Mouse (Mus musculus) myocyte (in vitro differentiated cells): ENCODE measurements around the gene Cct5. TPM values are rescaled to one million over a fixed set of nuclear protein-coding genes. Genes with fewer than 3 reads are reported as not detected.
A peak's percentile ranks its signal among the peaks of the same experiment; 100 is the strongest.

Source experiments
- H3K27me3 ChIP-seq: one replicate; pipeline ENCODE4 v1.6.1; 2011; ENCODE audit not compliant: control insufficient read depth, insufficient read depth, insufficient read length
- H3K36me3 ChIP-seq: one replicate; pipeline ENCODE4 v1.6.1; 2011; ENCODE audit not compliant: control insufficient read depth, insufficient read depth
- H3K4me2 ChIP-seq: one replicate; pipeline ENCODE4 v1.6.1; 2011; ENCODE audit warnings: low read depth, control low read depth
- H3K4me3 ChIP-seq: one replicate; pipeline ENCODE4 v1.5.1; 2011; ENCODE audit warnings: mild to moderate bottlenecking, control low read depth, moderate library complexity
- H3K79me2 ChIP-seq: one replicate; pipeline ENCODE4 v1.6.1; 2011; ENCODE audit not compliant: control insufficient read depth, insufficient read depth
- H3ac ChIP-seq: one replicate; pipeline ENCODE4 v1.6.1; 2011; ENCODE audit not compliant: control insufficient read depth, insufficient read length
- CEBPB ChIP-seq: IDR thresholded peaks from 2 replicates; pipeline ENCODE4 v1.6.1; 2011; ENCODE audit warnings: mild to moderate bottlenecking, moderate library complexity; ENCODE audit not compliant: poor library complexity, insufficient read depth, severe bottlenecking
- E2F4 ChIP-seq: IDR thresholded peaks from one replicate; pipeline ENCODE4 v1.6.1; 2011; ENCODE audit warnings: mild to moderate bottlenecking, control low read depth, moderate library complexity; ENCODE audit not compliant: insufficient read depth
- MAX ChIP-seq: IDR thresholded peaks from one replicate; pipeline ENCODE4 v1.6.1; 2011; ENCODE audit warnings: low read depth, mild to moderate bottlenecking, control low read depth
- MYOD1 ChIP-seq, 3 experiments: IDR thresholded peaks; one replicate each; pipeline ENCODE4 v1.6.1; 2011; ENCODE audit warnings: control low read depth in 2 of 3, low read depth in 2 of 3, mild to moderate bottlenecking in 2 of 3, moderate library complexity in 1 of 3; ENCODE audit not compliant: insufficient read length in 2 of 3, control insufficient read depth in 1 of 3
- MYOG ChIP-seq, 3 experiments: IDR thresholded peaks; one replicate each; pipeline ENCODE4 v1.6.1; 2011; ENCODE audit warnings: control low read depth in 2 of 3, low read depth in 2 of 3, mild to moderate bottlenecking in 2 of 3; ENCODE audit not compliant: insufficient read length in 2 of 3, control insufficient read depth in 1 of 3, insufficient read depth in 1 of 3
- POLR2A ChIP-seq: IDR thresholded peaks from one replicate; pipeline ENCODE4 v1.6.1; 2011; ENCODE audit warnings: low read depth, mild to moderate bottlenecking, control low read depth, moderate library complexity; ENCODE audit not compliant: insufficient read length
- POLR2AphosphoS2 ChIP-seq: IDR thresholded peaks from one replicate; pipeline ENCODE4 v1.6.1; 2011; ENCODE audit warnings: low read depth, control low read depth; ENCODE audit not compliant: insufficient read length
- REST ChIP-seq: IDR thresholded peaks from one replicate; pipeline ENCODE4 v1.6.1; 2011; ENCODE audit warnings: mild to moderate bottlenecking, control low read depth, moderate library complexity; ENCODE audit not compliant: insufficient read depth, insufficient read length
- SRF ChIP-seq: IDR thresholded peaks from one replicate; pipeline ENCODE4 v1.6.1; 2011; ENCODE audit warnings: low read depth; ENCODE audit not compliant: control insufficient read depth, insufficient read length
- TCF12 ChIP-seq: IDR thresholded peaks from one replicate; pipeline ENCODE4 v1.6.1; 2011; ENCODE audit warnings: mild to moderate bottlenecking, control low read depth; ENCODE audit not compliant: poor library complexity, insufficient read depth, severe bottlenecking
- TCF3 ChIP-seq: IDR thresholded peaks from one replicate; pipeline ENCODE4 v1.6.1; 2011; ENCODE audit warnings: low read depth, control low read depth; ENCODE audit not compliant: insufficient read length
- USF1 ChIP-seq: IDR thresholded peaks from one replicate; pipeline ENCODE4 v1.6.1; 2011; ENCODE audit warnings: low read depth, mild to moderate bottlenecking, control low read depth, moderate library complexity
- polyA plus RNA-seq: library from polyadenylated mRNA; unstranded; fragments of >200 nt; fragmentation: generic; extraction: Trizol; gene quantifications from one replicate; pipeline ENCODE4 v1.2.1, GENCODE M21; 2012; ENCODE audit warnings: missing spikeins

Cct5 gene
- polyA plus RNA-seq, 1 experiment: 521 TPM

DNA sequence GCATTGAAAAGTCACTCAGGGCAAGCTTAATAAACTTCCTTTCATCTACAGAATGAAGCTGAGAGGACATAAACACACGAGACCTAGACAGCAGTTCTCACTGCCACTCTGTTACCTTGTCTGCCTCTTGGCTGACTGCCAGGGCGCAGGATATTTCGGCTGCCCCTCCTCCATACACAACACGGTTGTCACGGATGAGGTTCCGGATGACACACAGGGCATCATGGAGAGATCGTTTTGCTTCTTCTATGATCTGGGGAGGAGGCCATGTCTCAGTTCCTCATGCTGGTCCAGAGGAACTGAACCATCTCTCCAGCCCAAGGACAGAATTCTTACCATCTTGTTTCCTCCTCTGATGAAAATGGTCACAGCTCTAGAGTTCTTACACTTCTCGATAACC lies 9.1 kb downstream of the Cct5 start:
- no peaks in the 10 kb centered on the region for H3K27me3 ChIP-seq
- peaks cover 87% of the 10 kb centered on the region for H3K36me3 ChIP-seq
- H3ac ChIP-seq: no peak overlapping the region
- H3K4me3 ChIP-seq: no peak overlapping the region
- H3K4me2 ChIP-seq: no peak overlapping the region
- no peak for TF ChIP-seq MAX
- no peak for TF ChIP-seq TCF12
- TF ChIP-seq USF1: no peak
- TF ChIP-seq E2F4: no peak
- no peak for TF ChIP-seq MYOG (IDR thresholded peaks at IDR 0.05; ENCODE audit: control insufficient read depth in 1 of 3, insufficient read depth in 1 of 3, insufficient read length in 2 of 3, low read depth in 2 of 3)
- no peak for TF ChIP-seq CEBPB
- no peak for TF ChIP-seq POLR2A
- no peak for TF ChIP-seq REST
- TF ChIP-seq MYOD1 (IDR thresholded peaks at IDR 0.05; ENCODE audit: control insufficient read depth in 1 of 3, insufficient read length in 2 of 3, low read depth in 2 of 3): no peak
- TF ChIP-seq POLR2AphosphoS2: no peak
- TF ChIP-seq SRF: no peak
- no peak for TF ChIP-seq TCF3
- H3K79me2 ChIP-seq: peaks cover 25% of the 10 kb centered on the region

DNA sequence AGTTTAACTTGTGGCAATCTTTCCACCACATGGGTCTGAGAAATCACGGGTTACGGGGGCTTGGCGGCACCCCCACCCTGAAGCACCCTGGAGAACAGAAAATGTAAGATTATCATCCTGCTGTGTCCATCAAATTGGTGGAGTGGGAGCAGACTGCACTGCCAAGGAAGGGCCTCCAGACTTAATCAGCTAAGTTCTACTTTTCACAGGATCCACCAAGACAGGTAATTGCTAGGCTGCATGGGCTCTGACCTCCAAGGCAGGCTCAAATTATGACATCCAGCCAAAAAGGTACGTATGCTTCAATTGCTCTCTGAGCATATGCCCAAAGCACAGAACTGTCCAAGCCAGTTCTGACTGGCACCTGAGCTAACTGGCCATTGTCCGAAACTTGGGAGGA lies 11.4 kb downstream of the Cct5 start:
- Histone ChIP-seq H3K4me2 (no peak overlapping the region), H3ac (no peak overlapping the region), H3K4me3 (no peak overlapping the region), H3K79me2 (peaks cover 4% of the 10 kb centered on the region), H3K36me3 (peaks cover 63% of the 10 kb centered on the region), H3K27me3 (no peaks in the 10 kb centered on the region)
- TF ChIP-seq MAX (no peak), USF1 (no peak), POLR2A (no peak), MYOG (IDR thresholded peaks at IDR 0.05; ENCODE audit: control insufficient read depth in 1 of 3, insufficient read depth in 1 of 3, insufficient read length in 2 of 3, low read depth in 2 of 3) (no peak), POLR2AphosphoS2 (no peak), TCF12 (no peak), REST (no peak), SRF (no peak), MYOD1 (IDR thresholded peaks at IDR 0.05; ENCODE audit: control insufficient read depth in 1 of 3, insufficient read length in 2 of 3, low read depth in 2 of 3) (no peak), TCF3 (no peak), CEBPB (no peak), E2F4 (no peak)

DNA sequence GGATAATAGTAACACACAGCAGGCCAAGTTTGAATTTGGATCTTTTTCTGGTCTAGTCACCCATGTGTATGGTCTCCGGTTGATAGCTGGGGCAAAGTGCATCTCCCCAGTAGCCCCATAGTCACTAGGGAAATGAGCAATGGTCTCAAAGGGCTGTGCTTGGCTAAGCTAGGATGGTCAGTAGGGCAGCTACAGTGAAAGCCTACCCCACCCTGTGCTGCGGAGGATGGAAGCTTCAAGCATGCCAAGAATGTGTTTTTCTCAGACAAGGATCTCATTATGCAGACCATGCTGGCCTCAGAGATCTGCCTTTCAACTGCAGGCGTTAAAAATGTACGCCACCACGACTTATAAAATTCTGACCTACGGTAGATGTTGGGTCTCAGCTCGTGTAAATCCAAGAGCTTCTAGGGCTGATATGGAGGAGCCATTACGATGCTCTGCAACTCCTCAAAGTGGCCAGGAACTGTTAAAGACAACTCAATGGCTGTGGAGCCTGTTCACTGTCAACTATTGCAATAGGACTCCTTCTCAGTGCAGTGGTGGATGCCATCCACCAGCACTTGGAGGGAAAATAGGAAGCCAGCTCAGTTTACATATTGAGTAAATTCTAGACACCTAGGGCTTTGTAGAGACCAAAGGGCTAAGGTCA lies 12.5 kb downstream of the Cct5 start:
- Histone ChIP-seq H3K4me3 (no peak overlapping the region), H3ac (no peak overlapping the region), H3K27me3 (no peaks in the 10 kb centered on the region), H3K36me3 (peaks cover 53% of the 10 kb centered on the region), H3K4me2 (no peak overlapping the region), H3K79me2 (peaks cover 2% of the 10 kb centered on the region)
- TF ChIP-seq SRF (no peak), TCF3 (no peak), MAX (no peak), MYOD1 (IDR thresholded peaks at IDR 0.05; ENCODE audit: control insufficient read depth in 1 of 3, insufficient read length in 2 of 3, low read depth in 2 of 3) (no peak), POLR2A (peak; percentile 11), MYOG (IDR thresholded peaks at IDR 0.05; ENCODE audit: control insufficient read depth in 1 of 3, insufficient read depth in 1 of 3, insufficient read length in 2 of 3, low read depth in 2 of 3) (no peak), REST (no peak), TCF12 (no peak), POLR2AphosphoS2 (peak; percentile 98), USF1 (no peak), E2F4 (no peak), CEBPB (no peak)

DNA sequence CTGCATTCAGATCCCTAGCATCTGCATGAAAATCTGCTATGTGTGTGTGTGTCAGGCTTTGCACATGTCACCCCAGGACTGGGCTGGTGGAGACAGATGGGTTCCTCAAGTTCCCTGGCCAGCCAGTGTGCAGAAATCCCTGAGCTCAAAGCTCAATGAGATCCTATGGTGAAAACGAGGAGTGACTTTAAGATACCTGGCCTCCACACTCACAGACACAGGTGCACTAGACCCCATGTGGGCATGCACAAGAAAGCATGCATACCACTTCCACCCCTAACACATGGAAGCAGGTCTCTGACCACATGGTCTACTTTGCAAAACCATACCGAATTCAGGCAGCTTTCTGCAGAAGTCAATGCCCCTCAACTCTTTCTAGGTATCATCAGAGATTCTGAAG lies 13.8 kb downstream of the Cct5 start:
- no peaks in the 10 kb centered on the region for H3K79me2 ChIP-seq
- H3K4me2 ChIP-seq: no peak overlapping the region
- TF ChIP-seq POLR2AphosphoS2: peak; percentile 88
- no peak for TF ChIP-seq SRF
- peaks cover 39% of the 10 kb centered on the region for H3K36me3 ChIP-seq
- no peak overlapping the region for H3ac ChIP-seq
- H3K27me3 ChIP-seq: no peaks in the 10 kb centered on the region
- H3K4me3 ChIP-seq: no peak overlapping the region

DNA sequence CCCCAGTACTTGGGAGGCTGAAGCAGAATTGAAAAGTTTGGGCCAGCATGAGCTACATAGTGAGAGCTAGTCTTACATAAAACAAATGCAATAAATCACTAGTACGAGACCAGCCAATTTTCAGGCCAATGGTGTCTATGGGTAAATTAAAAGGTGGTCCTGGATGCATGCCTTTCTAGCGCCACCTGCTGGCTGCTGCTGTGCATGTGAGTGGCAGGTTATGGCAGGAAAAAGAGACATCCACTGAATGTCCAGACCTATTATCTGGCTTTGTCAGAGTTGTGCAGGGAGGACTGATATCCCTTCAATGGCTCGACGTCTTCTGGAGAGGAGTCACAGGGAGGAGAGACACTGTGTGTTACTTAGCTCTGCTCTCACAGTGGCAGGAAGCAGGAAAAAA lies 15.1 kb downstream of the Cct5 start:
- H3K79me2 ChIP-seq: no peaks in the 10 kb centered on the region
- H3ac ChIP-seq: no peak overlapping the region
- no peak overlapping the region for H3K4me2 ChIP-seq
- TF ChIP-seq POLR2AphosphoS2 (peak; percentile 44), MAX (no peak), POLR2A (no peak)
- no peaks in the 10 kb centered on the region for H3K27me3 ChIP-seq
- no peak overlapping the region for H3K4me3 ChIP-seq
- peaks cover 27% of the 10 kb centered on the region for H3K36me3 ChIP-seq
